Mouse (Mus musculus) stomach, postnatal 0 days (tissue): ENCODE measurements around the gene Cep97. TPM values are rescaled to one million over a fixed set of nuclear protein-coding genes. Genes with fewer than 3 reads are reported as not detected.
"Not testable (repeated sequence)": the region's sequence is repeated elsewhere in the genome, so short reads cannot be mapped to it uniquely, and the experiment has no call there.

Experiments
- ATAC-seq: fragments of 200-750 bp; cut with Nextera tagmentation; 2 replicates; pipeline ENCODE4 v1.8.0; 2017; ENCODE audit not compliant: low FRiP score, low TSS enrichment
- DNase-seq: peaks from one replicate; pipeline ENCODE4 v3.0.0-alpha.2; 2016; ENCODE audit warnings: low spot score
- H3K27ac ChIP-seq: fragments of 300-500 bp; sonication (generic); replicated peaks from 2 replicates; pipeline ENCODE4 v1.5.1; 2014; ENCODE audit warnings: mild to moderate bottlenecking, control low read depth
- H3K27me3 ChIP-seq: fragments of 300-500 bp; sonication (generic); 2 replicates; pipeline ENCODE4 v1.6.1; 2014; ENCODE audit warnings: low read length; ENCODE audit not compliant: control insufficient read depth, insufficient read depth
- H3K36me3 ChIP-seq: fragments of 300-500 bp; sonication (generic); 2 replicates; pipeline ENCODE4 v1.6.1; 2014; ENCODE audit warnings: low read length, mixed read lengths; ENCODE audit not compliant: control insufficient read depth, insufficient read depth
- H3K4me1 ChIP-seq: fragments of 300-500 bp; sonication (generic); replicated peaks from 2 replicates; pipeline ENCODE4 v1.6.1; 2014; ENCODE audit warnings: antibody characterized with exemption; ENCODE audit not compliant: control insufficient read depth, insufficient read depth
- H3K4me2 ChIP-seq: fragments of 300-500 bp; sonication (generic); replicated peaks from 2 replicates; pipeline ENCODE4 v1.6.1; 2014; ENCODE audit warnings: low read depth, mild to moderate bottlenecking, control low read depth, moderate library complexity
- H3K4me3 ChIP-seq: fragments of 300-500 bp; sonication (generic); 2 replicates; pipeline ENCODE4 v1.5.1; 2014; ENCODE audit warnings: low read depth, low read length, control low read depth
- H3K9ac ChIP-seq: fragments of 300-500 bp; sonication (generic); 2 replicates; pipeline ENCODE4 v1.6.1; 2014; ENCODE audit warnings: mild to moderate bottlenecking, low read length, control low read depth, mixed read lengths
- H3K9me3 ChIP-seq: fragments of 300-500 bp; sonication (generic); 2 replicates; pipeline ENCODE4 v1.6.1; 2016; ENCODE audit warnings: low read length; ENCODE audit not compliant: control insufficient read depth
- CTCF ChIP-seq: IDR thresholded peaks from 2 replicates; pipeline ENCODE4 v1.5.1; 2016; ENCODE audit warnings: antibody characterized with exemption, low read depth, mild to moderate bottlenecking, moderate library complexity
- EP300 ChIP-seq: optimal IDR thresholded peaks from 2 replicates; pipeline ENCODE3; 2016; ENCODE audit warnings: antibody characterized with exemption
- WGBS: fragments of 180-500 bp; shearing (Covaris S2); extraction: QIAGEN DNeasy Blood & Tissue Kit; methylation state at CpG from one replicate; pipeline ENCODE4 v1.1.7; 2014; 5-methylcytosine and 5-hydroxymethylcytosine counted together
- polyA plus RNA-seq: library from polyadenylated mRNA; unstranded; fragments of >200 nt; fragmentation: Nextera tagmentation; extraction: Ambion mirVana; gene quantifications from 2 replicates; pipeline ENCODE4 v1.2.1, GENCODE M21; 2015

Gene Cep97
- polyA plus RNA-seq, 1 experiment from 2014 or later = 2.6 TPM

DNA sequence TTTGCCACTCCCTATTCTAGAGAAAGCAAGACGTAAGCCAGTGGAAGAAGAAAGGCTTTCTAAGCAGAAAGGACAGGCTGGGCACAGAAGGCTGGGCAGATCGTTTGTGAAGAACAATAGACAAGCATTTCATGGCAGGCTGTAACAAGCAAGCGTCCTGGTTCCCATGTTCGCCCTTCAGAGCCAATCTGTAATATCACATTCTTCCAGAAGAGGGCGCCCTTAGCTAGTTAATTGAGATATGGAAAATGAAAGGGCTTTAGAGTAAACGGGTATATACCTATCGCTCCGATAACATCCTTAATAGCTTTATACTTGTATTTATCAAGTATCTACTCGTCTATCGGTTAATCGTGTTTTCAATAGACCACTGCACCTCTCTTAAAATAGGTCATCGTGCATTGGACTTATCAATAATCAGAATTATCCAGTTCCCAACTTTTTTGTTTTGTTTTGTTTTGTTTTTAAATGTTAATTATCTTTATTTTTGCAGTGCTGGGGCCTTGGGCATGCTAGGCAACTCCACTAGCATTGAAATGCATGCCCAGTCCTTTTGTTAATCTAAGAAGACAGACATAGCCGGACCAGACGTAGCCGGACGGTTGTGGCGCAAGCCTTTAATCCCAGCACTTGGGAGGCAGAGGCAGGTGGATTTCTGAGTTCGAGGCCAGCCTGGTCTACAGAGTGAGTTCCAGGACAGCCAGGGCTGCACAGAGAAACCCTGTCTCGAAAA, 16.5 kb upstream of the Cep97 start:
- peak; percentile 73 for DNase-seq
- H3K4me2 ChIP-seq = peak overlapping the region; percentile 33; the same call in 1 of the 2 replicates
- peak; percentile 66 for ATAC-seq
- H3K9ac ChIP-seq = no peak overlapping the region
- H3K27ac ChIP-seq = no peak overlapping the region
- H3K27me3 ChIP-seq = no peaks in the 10 kb centered on the region
- 0 out of 2 replicates have a peak overlapping the region, but pooled peaks have one; percentile 22 for H3K4me3 ChIP-seq
- no peak for TF ChIP-seq EP300
- peak; percentile 92 for TF ChIP-seq CTCF
- H3K4me1 ChIP-seq = no peaks in the 10 kb centered on the region
- H3K9me3 ChIP-seq = no peaks in the 10 kb centered on the region
- 38% methylated on average over 19 of the region's 19 CpGs for WGBS
- H3K36me3 ChIP-seq = no peaks in the 10 kb centered on the region

DNA sequence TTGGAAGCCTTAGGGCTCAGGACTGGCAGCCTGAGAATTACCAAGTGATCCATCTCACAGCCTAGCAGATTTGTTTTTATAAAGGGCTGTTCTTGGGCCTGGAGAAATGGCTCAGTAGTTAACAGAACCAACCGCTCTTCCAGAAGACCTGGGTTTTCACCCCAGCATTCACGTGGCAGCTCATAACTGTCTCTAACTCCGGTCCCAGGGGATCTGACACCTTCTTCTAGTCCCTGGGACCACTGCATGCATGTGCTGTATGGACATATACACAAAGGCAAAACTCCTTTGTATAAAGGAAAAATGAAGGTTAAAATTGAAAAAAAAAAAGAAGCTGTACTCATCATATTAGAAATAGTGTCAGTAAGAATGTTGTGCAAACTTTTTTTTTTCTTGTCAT, 15.8 kb upstream of the Cep97 start:
- no peaks in the 10 kb centered on the region for H3K36me3 ChIP-seq
- H3K9me3 ChIP-seq = no peaks in the 10 kb centered on the region

DNA sequence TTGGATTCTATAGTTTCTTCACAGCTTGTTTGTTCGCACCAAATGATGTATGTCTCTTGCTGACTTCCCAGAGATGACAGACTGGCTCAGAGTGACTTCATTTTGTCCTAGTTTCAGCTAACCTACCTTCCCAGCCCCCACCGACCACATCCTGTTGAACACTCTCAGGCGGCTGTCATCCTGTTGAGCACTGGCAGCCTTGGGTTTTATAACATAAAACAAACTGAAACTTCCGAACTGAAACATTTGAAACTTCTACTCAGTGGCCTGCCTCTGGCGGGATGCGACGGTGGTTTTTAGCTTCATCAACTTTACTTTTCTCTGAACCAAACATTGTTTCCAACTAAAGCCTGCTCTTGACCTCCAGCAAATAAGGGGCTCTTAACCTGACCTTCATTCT, 14.3 kb upstream of the Cep97 start:
- TF ChIP-seq CTCF (no peak), EP300 (no peak)

More for the DNA sequence above, 15.8 kb upstream of the Cep97 start:
- no peak overlapping the region for H3K4me3 ChIP-seq
- ATAC-seq (no peak), DNase-seq (no peak)
- no peak overlapping the region for H3K9ac ChIP-seq
- H3K4me1 ChIP-seq = no peaks in the 10 kb centered on the region
- no peak overlapping the region for H3K27ac ChIP-seq
- no peak overlapping the region for H3K4me2 ChIP-seq
- H3K27me3 ChIP-seq = no peaks in the 10 kb centered on the region
- 64% methylated on average over 3 of the region's 3 CpGs for WGBS
- TF ChIP-seq CTCF (no peak), EP300 (no peak)

DNA sequence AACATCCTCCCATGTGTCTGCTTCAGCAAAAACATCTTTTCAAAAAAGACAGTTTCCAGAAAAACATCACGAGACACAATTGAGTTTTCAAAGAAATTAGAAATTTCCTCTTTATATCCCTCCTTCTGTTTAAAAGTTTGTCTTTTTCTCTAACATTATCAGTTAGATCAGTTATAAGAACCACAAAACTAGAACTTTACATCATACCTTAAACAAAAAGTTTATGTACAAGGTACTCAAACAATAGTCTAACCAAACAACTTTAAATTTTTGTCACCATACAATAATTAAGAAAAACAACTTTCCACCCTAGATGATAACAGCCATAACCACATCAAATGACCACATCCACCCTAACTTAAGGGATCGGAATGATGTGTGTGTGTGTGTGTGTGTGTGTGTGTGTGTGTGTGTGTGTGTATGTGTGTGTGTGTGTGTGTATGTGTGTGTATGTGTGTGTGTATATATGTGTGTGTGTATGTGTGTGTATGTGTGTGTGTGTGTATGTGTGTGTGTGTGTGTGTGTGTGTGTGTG, 13.3 kb upstream of the Cep97 start:
- 78% methylated on average over 2 of the region's 2 CpGs for WGBS
- not testable (repeated sequence) for H3K36me3 ChIP-seq

More for the DNA sequence above, 14.3 kb upstream of the Cep97 start:
- no peak overlapping the region for H3K9ac ChIP-seq
- no peaks in the 10 kb centered on the region for H3K4me1 ChIP-seq
- H3K27me3 ChIP-seq = no peaks in the 10 kb centered on the region
- 39% methylated on average over 7 of the region's 7 CpGs for whole genome bisulfite sequencing
- DNase-seq (no peak), ATAC-seq (no peak)
- H3K36me3 ChIP-seq = no peaks in the 10 kb centered on the region
- no peak overlapping the region for H3K4me2 ChIP-seq
- H3K27ac ChIP-seq = no peak overlapping the region
- no peak overlapping the region for H3K4me3 ChIP-seq
- no peaks in the 10 kb centered on the region for H3K9me3 ChIP-seq

DNA sequence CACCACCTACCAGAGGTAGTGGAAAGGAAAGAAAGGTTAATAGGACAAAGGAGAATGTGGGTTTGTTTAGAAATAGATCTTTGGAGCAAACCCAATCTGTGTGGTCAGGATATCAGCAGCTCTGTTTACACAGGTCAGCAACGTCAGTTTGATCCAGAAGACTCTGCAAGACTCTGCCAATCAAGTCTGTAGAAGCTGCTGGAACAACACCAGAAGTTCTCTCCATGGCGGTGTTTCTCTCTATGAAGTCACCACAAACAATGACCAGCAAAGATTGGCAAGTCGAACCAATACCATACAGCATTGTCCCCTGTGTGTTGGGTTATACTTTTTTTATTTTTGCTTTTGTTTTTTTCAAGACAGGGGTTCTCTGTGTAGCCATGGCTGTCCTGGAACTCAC, 12.6 kb upstream of the Cep97 start:
- 51% methylated on average over 3 of the region's 3 CpGs for WGBS
- TF ChIP-seq CTCF (no peak), EP300 (no peak)
- H3K4me2 ChIP-seq = no peak overlapping the region
- H3K4me1 ChIP-seq = no peaks in the 10 kb centered on the region
- no peak overlapping the region for H3K4me3 ChIP-seq
- H3K9me3 ChIP-seq = no peaks in the 10 kb centered on the region
- ATAC-seq (no peak; the same call in 1 of the 2 replicates), DNase-seq (no peak)
- H3K36me3 ChIP-seq = no peaks in the 10 kb centered on the region
- no peak overlapping the region for H3K9ac ChIP-seq
- no peaks in the 10 kb centered on the region for H3K27me3 ChIP-seq
- no peak overlapping the region for H3K27ac ChIP-seq

More for the DNA sequence above, 13.3 kb upstream of the Cep97 start:
- not testable (repeated sequence) for H3K4me2 ChIP-seq, H3K27ac ChIP-seq, H3K9ac ChIP-seq, H3K27me3 ChIP-seq, DNase-seq, H3K9me3 ChIP-seq, H3K4me3 ChIP-seq, H3K4me1 ChIP-seq, ATAC-seq

- Histone ChIP-seq H3K9ac (no peak overlapping the region), H3K4me2 (no peak overlapping the region), H3K4me1 (no peaks in the 10 kb centered on the region), H3K36me3 (no peaks in the 10 kb centered on the region), H3K27ac (no peak overlapping the region), H3K4me3 (no peak overlapping the region), H3K27me3 (no peaks in the 10 kb centered on the region), H3K9me3 (no peaks in the 10 kb centered on the region)
- no peak for DNase-seq
- TF ChIP-seq EP300 (no peak), CTCF (no peak)
- ATAC-seq = no peak
- 91% methylated on average over 4 of the region's 4 CpGs for WGBS
Observed at GRCm38 (mm10) chr16:55940781-55941180, 6.1 kb upstream of the Cep97 start.
